Mouse (Mus musculus): ENCODE results near the gene Bckdk. TPM values are rescaled to one million over a fixed set of nuclear protein-coding genes. Genes with fewer than 3 reads are reported as not detected.

Bckdk gene
- polyA plus RNA-seq (2012; rRNA removed) = 69.7 and 71.5 TPM in 2 replicates

DNA sequence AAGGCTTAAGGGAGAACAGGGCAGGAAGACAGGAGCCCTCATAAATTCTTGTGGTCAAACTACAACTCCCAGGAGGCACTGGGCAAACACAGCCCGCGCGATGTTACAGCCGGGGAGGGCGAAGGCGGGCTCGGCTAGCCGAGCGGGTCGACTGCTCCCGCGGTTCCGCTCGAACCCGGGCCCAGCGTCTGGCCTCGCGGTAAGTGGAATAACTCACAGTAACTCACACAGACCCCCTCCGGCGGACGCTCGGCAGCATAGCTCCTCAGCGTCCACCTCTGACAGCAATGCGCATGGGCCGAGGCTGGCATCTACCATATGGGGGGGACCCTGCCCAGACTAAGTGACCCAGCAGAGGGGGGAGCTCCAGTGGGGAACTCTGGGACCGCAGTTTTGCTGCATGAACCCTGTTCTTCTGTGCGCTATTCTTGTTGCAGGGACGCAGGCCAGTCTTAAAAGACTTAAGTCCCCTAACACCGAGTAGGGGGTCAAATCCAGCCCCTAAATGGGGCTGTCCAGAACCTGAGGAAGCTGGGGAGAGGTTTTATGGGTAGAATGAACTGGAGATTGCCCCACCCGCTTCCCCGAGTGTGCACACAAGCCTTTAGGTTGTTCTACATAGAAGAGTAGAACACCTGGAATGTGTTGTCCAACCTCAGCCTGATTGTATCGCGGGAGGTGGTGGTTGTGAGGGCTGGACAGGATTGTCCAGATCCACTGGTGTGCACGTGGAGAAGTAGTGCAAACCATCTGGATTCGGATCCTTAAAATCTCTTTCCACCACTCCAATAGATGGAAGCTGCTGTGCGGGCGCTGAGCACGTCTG lies at the start of gene Bckdk:
Gene Bckdk, plus strand, starts transcription at position 112 of the 826 bp plus-strand sequence.
- Histone ChIP-seq H3K4me3 (replicated peaks; ENCODE audit: insufficient read depth, low read depth, low read length) (peak within 1 kb of the TSS; percentile 84), H3K4me1 (ENCODE audit: control insufficient read depth, insufficient read depth, low read length) (peaks cover 6% of the 10 kb centered on the region; the same call in 1 of the 2 replicates), H3K27ac (ENCODE audit: insufficient read depth, low read length) (peak within 1 kb of the TSS; percentile 79), H3K27me3 (ENCODE audit: control insufficient read depth, insufficient read depth, low read length) (no peaks in the 10 kb centered on the region)
- no peak for TF ChIP-seq CTCF (IDR thresholded peaks at IDR 0.05; ENCODE audit: borderline replicate concordance, insufficient read depth, low read depth, low read length)
- peak; percentile 86; the same call in 1 of the 2 replicates for TF ChIP-seq POLR2A (IDR thresholded peaks at IDR 0.05; ENCODE audit: borderline replicate concordance, insufficient read depth, low read length)
- WGBS = 6% methylated on average over 38 of the region's 38 CpGs
- DNase-seq = peak; percentile 82 to 83

GRCm38 (mm10) chr7:127858258-127858657 lies 45.6 kb upstream of the Bckdk start:
- Histone ChIP-seq H3K4me1 (ENCODE audit: control insufficient read depth, insufficient read depth, low read length) (no peaks in the 10 kb centered on the region), H3K4me3 (replicated peaks; ENCODE audit: insufficient read depth, low read depth, low read length) (no peak overlapping the region), H3K27ac (ENCODE audit: insufficient read depth, low read length) (no peak overlapping the region), H3K27me3 (ENCODE audit: control insufficient read depth, insufficient read depth, low read length) (no peaks in the 10 kb centered on the region)
- TF ChIP-seq POLR2A (IDR thresholded peaks at IDR 0.05; ENCODE audit: borderline replicate concordance, insufficient read depth, low read length) = no peak
- no peak for TF ChIP-seq CTCF (IDR thresholded peaks at IDR 0.05; ENCODE audit: borderline replicate concordance, insufficient read depth, low read depth, low read length)
- DNase-seq = no peak
- WGBS = 87% methylated on average over 6 of the region's 6 CpGs

DNA sequence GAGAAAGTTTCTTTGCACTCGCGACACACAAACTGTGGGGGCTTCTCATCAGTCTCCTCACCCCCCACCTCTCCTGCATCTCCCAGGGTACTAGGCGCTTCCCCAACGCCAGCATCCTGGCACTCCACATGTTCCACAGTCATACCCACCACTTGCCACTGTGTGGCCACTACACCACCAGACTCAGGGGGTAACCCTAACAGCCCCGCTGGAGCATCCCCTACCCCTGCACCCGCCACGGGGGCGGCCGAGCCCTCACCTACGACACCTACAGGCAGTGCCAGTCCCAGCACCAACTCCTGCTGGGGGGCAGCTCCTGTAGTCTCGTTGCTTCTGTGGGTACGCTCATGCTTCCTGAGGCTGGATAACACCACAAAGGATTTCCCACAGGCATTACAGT lies 37.4 kb upstream of the Bckdk start:
- no peak for DNase-seq
- TF ChIP-seq CTCF (IDR thresholded peaks at IDR 0.05; ENCODE audit: borderline replicate concordance, insufficient read depth, low read depth, low read length) (no peak), POLR2A (IDR thresholded peaks at IDR 0.05; ENCODE audit: borderline replicate concordance, insufficient read depth, low read length) (no peak)

DNA sequence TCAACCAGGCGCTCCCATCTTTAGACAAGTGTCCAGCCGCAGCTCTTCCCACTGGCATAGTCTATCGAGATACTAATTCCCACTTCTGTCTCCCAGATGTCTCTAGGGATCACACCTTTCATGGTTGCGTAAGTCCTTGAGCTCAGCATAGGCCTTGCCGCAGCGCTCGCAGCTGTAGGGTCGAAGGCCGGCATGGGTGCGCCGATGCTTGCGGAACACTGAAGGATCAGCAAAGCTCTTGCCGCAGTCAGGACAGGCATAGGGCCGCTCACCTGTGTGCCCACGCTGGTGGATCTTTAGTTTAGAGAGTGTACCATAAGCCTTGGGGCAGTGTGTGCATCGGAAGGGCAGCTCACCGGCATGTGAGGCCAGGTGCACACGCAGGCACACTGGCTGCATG lies 36.2 kb upstream of the Bckdk start:
- Histone ChIP-seq H3K4me1 (ENCODE audit: control insufficient read depth, insufficient read depth, low read length) (no peaks in the 10 kb centered on the region), H3K27me3 (ENCODE audit: control insufficient read depth, insufficient read depth, low read length) (no peaks in the 10 kb centered on the region), H3K4me3 (replicated peaks; ENCODE audit: insufficient read depth, low read depth, low read length) (no peak overlapping the region), H3K27ac (ENCODE audit: insufficient read depth, low read length) (no peak overlapping the region)
- WGBS = 97% methylated on average over 18 of the region's 18 CpGs
- DNase-seq = no peak
- TF ChIP-seq POLR2A (IDR thresholded peaks at IDR 0.05; ENCODE audit: borderline replicate concordance, insufficient read depth, low read length) = no peak

More for the DNA sequence above, 37.4 kb upstream of the Bckdk start:
- Histone ChIP-seq H3K27me3 (ENCODE audit: control insufficient read depth, insufficient read depth, low read length) (no peaks in the 10 kb centered on the region), H3K4me1 (ENCODE audit: control insufficient read depth, insufficient read depth, low read length) (no peaks in the 10 kb centered on the region), H3K27ac (ENCODE audit: insufficient read depth, low read length) (no peak overlapping the region), H3K4me3 (replicated peaks; ENCODE audit: insufficient read depth, low read depth, low read length) (no peak overlapping the region)
- 90% methylated on average over 12 of the region's 12 CpGs for WGBS

- WGBS = 14% methylated on average over 3 of the region's 3 CpGs
- no peak overlapping the region for H3K4me3 ChIP-seq (replicated peaks; ENCODE audit: insufficient read depth, low read depth, low read length)
- no peaks in the 10 kb centered on the region for H3K4me1 ChIP-seq (ENCODE audit: control insufficient read depth, insufficient read depth, low read length)
- DNase-seq = no peak
- H3K27me3 ChIP-seq (ENCODE audit: control insufficient read depth, insufficient read depth, low read length) = no peaks in the 10 kb centered on the region
- TF ChIP-seq CTCF (IDR thresholded peaks at IDR 0.05; ENCODE audit: borderline replicate concordance, insufficient read depth, low read depth, low read length) (no peak), POLR2A (IDR thresholded peaks at IDR 0.05; ENCODE audit: borderline replicate concordance, insufficient read depth, low read length) (no peak)
- no peak overlapping the region for H3K27ac ChIP-seq (ENCODE audit: insufficient read depth, low read length)
These were observed 34.6 kb upstream of the Bckdk start for GRCm38 (mm10) chr7:127869149-127869810.

- Histone ChIP-seq H3K27me3 (ENCODE audit: control insufficient read depth, insufficient read depth, low read length) (no peaks in the 10 kb centered on the region), H3K4me3 (replicated peaks; ENCODE audit: insufficient read depth, low read depth, low read length) (no peak overlapping the region), H3K27ac (ENCODE audit: insufficient read depth, low read length) (no peak overlapping the region), H3K4me1 (ENCODE audit: control insufficient read depth, insufficient read depth, low read length) (no peaks in the 10 kb centered on the region)
- TF ChIP-seq CTCF (IDR thresholded peaks at IDR 0.05; ENCODE audit: borderline replicate concordance, insufficient read depth, low read depth, low read length) (no peak), POLR2A (IDR thresholded peaks at IDR 0.05; ENCODE audit: borderline replicate concordance, insufficient read depth, low read length) (no peak)
- 79% methylated on average over 5 of the region's 5 CpGs for WGBS
- DNase-seq = no peak
These were observed 33.6 kb upstream of the Bckdk start for GRCm38 (mm10) chr7:127870136-127870821.

DNA sequence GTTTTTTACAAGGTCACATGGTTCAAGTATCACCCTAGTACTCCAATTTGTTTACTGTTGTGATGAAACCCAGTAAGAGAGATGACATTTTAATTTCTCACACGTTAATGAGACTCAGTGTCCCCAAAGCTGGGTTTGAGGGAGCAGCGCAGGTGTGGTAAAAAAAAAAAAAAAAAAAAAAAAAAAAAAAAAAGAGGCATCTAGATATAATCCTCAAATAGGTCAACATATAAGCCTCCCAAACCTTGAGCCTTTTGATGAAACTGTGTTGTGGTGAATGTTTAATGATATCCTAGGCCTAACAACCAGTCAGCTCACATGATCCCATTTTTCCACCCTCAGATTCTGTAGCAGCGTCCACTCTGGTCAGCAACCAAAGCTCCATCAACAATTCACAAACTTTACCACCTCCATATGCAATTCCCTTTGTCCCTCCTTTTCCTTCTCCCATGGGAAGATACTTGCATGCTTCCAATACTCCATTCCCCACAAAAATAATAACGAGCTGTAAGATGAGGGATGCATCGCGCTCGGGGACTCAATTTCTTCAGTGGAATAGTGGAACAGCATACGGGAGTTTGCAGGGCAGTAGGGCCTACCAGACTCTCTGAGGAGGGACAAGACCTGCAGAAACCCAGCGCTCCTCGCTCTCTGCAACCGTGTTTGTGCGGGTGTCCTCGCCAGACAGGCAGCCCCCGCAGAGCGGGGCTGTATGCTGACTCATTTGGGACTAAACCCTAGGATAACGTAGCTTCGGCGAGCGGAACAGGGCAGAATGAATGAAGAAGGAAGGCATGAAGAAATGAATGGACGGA lies 28.9 kb upstream of the Bckdk start:
- peak overlapping the region; percentile 96 for H3K4me3 ChIP-seq (replicated peaks; ENCODE audit: insufficient read depth, low read depth, low read length)
- H3K4me1 ChIP-seq (ENCODE audit: control insufficient read depth, insufficient read depth, low read length) = no peaks in the 10 kb centered on the region
- no peak for TF ChIP-seq CTCF (IDR thresholded peaks at IDR 0.05; ENCODE audit: borderline replicate concordance, insufficient read depth, low read depth, low read length)
- peak; percentile 34; the same call in 1 of the 2 replicates for TF ChIP-seq POLR2A (IDR thresholded peaks at IDR 0.05; ENCODE audit: borderline replicate concordance, insufficient read depth, low read length)
- peak overlapping the region; percentile 67; the same call in 1 of the 2 replicates for H3K27ac ChIP-seq (ENCODE audit: insufficient read depth, low read length)
- H3K27me3 ChIP-seq (ENCODE audit: control insufficient read depth, insufficient read depth, low read length) = no peaks in the 10 kb centered on the region
- DNase-seq = no peak
- WGBS = 3% methylated on average over 20 of the region's 20 CpGs
